Mouse (Mus musculus) cerebellum, postnatal 25 days (tissue): ENCODE results near the gene Fos.
A peak's percentile ranks its signal among the peaks of the same experiment; 100 is the strongest.
"Not testable (repeated sequence)": the region's sequence is repeated elsewhere in the genome, so short reads cannot be mapped to it uniquely, and the experiment has no call there.

Experiments used
- DNase-seq, 2 experiments: peaks; one replicate each; pipeline ENCODE4 v3.0.0; 2021; ENCODE audit warnings: mixed read lengths in 2 of 2

The Fos gene

GRCm38 (mm10) chr12:85524193-85524858 is 50.6 kb downstream of the Fos start:
- peak in 1 of 2 experiments; percentile 14 for DNase-seq

DNA sequence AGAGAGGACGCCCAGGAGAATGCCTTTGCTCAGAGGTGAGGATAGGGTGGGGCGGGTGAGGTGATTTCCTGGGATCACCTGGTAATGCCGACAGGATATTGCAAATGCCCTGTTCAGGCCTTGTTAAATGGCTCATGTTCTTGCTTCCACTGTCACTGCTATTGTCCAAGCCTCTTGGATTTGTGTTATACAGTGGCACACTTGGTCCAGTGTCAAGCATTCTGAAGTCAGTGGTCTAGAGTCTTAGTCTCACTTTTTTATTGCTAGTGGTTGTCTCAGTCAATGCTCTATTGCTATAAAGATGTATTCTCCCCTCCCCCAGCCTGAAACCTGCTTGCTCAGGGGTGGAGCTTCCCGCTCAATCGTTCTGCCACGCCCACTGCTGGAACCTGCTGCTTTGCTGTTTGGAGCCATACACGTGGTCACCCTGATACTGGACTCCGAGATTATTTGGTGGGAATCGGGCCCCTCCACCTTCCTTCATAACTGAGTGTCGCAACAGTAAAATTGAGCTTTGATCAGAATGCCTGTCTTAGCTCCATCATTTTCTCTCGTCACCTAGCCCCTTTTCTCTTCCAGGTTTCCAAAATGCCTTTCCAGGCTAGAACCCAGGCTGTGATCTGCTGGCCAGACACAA is 51.3 kb downstream of the Fos start:
- DNase-seq, result not testable (repeated sequence)
